Mouse (Mus musculus) 416B (cell line): ENCODE measurements around the gene Dcst1.
A peak's percentile ranks its signal among the peaks of the same experiment; 100 is the strongest.

Experiments
- DNase-seq: peaks from one replicate; pipeline ENCODE4 v3.0.0; 2011; ENCODE audit warnings: low read depth

Gene Dcst1

DNA sequence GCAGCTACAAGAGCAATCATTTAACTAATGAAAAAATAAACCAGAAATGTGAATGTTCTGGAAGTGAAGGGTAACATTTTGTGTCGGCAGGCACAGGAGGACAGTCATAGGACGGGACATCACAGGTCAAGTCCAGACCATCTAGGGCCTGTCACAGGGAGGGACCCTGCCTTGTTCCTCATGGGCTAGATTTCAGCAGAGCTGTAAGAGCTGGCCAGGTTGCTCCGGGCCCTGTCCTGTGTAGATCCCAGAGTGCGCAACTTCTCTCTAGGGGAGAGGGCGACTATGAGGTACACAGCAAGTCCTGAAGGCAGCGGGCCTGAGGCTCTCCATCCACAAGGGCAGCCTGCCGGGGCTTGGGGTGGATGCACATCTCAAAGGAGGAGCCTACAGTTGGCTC is 3.4 kb downstream of the Dcst1 start, which contains the start of gene Dcst2:
Gene Dcst2, plus strand, starts transcription at position 301 of the 400 bp plus-strand sequence.
- no peak for DNase-seq

DNA sequence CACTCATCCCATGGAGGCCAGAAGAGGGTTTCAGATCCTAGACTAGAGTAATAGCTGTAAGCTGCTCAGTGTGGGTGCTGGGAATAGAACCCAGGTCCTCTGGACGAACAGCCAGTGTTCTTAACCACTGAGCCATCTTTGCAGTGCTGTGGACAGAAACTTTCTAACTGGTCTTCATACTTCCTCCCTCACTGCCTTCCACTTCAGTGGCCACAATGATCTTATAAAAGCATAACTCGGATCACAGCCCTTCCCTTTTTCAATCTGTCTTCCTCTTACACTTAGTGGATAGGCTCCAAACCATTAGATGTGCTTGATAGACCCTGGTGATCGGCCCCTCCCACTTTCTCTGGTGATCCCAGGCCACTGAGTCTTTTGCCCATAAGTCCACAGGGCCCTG is 4.8 kb downstream of the Dcst1 start:
- DNase-seq: peak; percentile 39

DNA sequence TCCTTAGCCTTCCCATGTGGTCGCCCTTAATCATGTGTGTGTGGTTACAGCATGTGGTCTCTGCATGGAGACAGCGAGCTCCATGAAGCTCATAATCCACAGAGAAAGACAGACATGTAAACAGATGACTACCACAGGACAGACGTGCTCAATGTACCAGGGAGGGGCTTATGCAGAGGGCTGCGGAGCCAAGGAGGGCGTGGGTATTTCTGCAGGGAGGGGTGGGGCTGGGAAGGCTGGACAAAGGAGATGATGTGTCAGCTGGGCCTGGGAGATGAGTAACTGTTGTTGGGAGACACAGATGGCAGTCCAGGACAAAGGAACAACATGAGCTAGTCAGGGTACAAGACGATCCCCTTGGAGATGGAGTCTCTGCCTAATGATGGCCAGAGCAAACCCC is 5.4 kb downstream of the Dcst1 start:
- no peak for DNase-seq

- DNase-seq: no peak
Measured at GRCm38 (mm10) chr3:89356029-89356428, 9.0 kb downstream of the Dcst1 start.

- no peak for DNase-seq
Measured at GRCm38 (mm10) chr3:89355512-89355902, 9.5 kb downstream of the Dcst1 start.

- DNase-seq: peak; percentile 85
Measured at GRCm38 (mm10) chr3:89354816-89355511, 10.1 kb downstream of the Dcst1 start.

DNA sequence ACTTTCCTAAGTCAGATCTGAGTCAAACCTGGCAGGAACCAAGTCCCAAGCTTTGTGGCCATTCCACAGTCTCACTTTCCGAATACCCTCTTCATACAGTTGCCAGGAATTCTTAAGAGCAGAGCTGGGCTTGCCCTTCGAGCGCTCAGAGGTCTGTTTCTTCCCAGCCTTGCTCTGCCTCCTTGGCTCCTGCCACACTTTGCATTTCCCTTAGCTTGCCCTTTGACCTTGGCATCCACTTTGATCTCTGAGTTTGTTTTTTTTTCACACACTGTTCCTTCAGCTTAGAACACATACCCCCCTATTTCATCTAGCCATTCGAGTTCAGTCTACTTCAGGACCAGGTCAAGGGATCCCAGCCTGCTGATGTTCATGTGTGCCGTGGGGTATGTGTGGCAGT is 13.8 kb downstream of the Dcst1 start:
- no peak for DNase-seq

GRCm38 (mm10) chr3:89349869-89350501 is 15.1 kb downstream of the Dcst1 start, which contains the start of gene Adam15:
TSS of gene Adam15 (minus strand) at chr3:89349996.
- peak; percentile 84 for DNase-seq

DNA sequence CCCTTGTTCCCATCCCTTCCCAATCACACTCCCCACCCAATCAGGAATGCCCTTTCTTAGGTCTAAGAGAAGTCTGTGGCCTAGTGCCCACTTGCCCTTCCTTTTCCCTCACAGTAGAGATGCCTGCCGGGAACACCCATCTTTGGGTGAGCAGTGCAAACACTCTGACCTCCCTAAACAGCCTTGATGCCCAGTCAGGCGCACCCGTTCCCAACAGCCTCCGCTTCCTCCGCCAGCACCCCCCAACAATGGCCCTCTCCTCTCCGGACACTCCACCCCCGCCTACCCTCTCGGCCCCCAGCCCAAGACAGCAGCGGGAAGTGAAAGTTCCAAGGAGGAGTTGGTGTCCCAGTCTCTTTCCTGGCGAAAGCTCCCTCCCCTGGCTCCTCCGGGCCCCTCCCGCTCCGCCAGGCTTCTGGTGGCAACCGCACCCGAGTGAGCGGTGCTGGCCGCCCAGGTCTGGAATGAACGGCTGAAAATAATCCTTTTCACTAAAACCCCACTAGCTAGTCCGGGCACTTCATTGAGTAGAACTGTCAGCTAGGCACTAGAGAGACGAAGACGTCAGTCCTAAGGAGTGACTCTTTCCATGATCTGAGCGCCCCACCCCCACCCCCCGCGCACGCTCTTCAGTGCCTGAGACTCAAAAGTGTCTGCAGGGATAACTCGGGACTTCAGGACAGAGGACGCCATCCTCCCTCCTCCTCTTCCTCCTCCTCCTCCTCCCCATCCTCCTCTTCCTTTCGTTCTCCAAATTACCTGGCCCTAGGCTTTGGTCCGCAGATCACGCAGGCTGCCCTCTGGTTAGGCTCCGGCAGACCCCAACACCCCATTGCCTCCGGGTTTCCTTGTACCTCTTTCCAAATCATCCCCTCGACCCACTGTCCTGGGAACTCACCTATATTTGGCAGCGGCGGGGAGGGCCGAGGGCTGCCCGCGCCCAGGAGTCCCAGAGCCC is 15.9 kb downstream of the Dcst1 start:
- peak; percentile 62 for DNase-seq

DNA sequence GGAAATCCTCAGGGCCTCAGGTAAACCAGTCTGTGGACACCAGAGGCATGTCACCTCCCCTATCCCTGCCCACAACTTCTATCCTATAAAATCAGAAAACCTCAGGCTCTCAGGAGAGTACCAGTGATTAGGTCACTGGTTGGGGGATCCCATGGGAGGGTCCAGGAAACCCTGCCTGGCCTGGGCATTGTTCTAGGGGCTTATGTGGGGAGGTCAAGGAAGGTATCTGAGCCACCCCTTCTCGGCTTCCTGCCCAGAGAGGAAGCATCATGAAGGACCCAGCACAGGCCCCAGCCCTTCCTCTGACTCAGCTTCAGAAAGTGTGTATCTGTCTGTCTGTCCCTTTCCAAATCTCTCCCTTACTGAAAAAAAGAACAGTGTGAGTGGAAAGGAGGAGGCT is 17.1 kb downstream of the Dcst1 start:
- DNase-seq: peak; percentile 42

GRCm38 (mm10) chr3:89346815-89347540 is 18.1 kb downstream of the Dcst1 start:
- peak; percentile 70 for DNase-seq

GRCm38 (mm10) chr3:89343279-89343678 is 21.8 kb downstream of the Dcst1 start:
- no peak for DNase-seq

GRCm38 (mm10) chr3:89341794-89342193 is 23.3 kb downstream of the Dcst1 start:
- no peak for DNase-seq

DNA sequence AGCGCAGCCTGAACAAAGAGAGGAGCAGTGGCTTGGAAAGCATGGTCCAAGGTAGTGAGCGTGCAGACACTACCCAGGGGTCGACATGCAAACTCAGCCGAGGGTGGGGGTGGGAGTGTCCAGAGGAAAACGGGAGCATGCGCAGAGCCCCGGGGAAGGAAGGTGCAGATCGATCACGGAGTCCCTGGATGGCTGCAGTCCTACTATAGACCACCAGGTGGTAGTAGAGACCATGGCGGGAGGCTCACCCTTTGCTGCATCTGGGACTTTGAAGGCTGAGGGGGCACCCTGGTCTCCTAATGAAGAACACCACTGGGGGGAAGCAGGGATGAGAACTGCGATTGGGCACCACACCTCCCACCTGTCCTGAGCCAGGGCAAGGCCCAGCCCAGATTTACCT is 24.6 kb downstream of the Dcst1 start:
- peak; percentile 63 for DNase-seq

DNA sequence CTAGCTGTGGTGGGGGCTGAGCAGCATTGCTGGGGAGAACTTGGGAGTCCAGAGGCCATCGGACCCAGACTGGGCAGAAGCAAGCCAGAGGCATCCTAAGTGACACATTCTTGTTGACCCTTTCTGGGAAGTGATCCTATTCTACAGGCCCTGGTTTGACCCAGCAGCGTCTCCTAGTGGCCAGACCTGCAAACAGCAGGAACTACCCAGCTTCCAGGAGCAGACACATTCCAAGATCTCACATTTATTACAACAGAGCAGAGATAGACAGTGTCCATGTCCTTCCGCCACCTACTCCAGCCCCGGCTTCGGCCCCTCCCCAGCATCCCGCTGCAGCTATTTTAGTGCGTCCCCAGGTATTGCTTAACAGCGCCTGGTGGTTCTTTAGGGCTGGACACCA is 25.6 kb downstream of the Dcst1 start:
- peak; percentile 80 for DNase-seq

DNA sequence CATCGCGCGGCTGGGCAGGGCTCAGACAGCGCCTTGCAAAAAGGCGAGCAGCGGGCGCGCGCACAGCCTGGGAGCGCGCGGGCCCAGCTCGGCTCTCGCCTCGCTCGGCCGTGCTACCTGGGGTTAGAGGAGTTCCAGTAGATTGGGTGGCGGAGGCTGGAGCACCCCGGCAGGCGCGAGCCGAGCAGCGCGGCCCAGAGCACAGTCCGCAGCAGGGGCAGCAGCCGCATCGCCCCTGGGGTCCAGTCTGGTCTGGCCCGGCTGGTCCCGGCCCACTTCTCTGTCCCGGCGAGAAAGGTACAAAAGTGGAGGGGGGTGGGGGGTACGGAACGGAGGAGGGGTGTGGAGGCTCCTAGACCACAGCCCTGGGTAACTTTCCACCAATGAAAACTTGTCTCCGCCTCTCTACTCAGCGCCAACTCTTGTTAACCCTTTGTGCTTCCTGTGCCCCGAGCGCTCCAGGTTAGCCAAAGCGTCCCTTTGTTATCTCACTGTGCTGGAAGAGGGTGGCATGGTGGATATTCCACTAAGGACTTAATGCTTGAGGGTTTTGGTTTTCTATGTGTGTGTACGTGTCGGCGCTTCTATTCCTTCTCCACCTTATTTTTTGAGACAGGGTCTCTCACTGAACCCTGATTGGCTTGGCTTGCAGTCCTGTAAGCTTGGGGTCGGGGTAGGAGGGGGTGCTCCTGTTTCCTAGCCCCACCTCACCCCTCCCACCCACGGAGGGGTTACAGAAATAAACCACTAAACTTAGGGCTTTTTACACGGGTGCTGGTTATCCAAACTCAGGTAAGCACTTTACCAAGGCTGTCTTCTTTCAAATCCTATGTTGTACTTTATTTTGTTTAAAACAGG is 27.1 kb downstream of the Dcst1 start, which contains the start of gene Efna4:
Gene Efna4, minus strand, starts transcription at position 308 of the 858 bp plus-strand sequence.
- DNase-seq: peak; percentile 76

GRCm38 (mm10) chr3:89337062-89337720 is 27.9 kb downstream of the Dcst1 start:
- no peak for DNase-seq

DNA sequence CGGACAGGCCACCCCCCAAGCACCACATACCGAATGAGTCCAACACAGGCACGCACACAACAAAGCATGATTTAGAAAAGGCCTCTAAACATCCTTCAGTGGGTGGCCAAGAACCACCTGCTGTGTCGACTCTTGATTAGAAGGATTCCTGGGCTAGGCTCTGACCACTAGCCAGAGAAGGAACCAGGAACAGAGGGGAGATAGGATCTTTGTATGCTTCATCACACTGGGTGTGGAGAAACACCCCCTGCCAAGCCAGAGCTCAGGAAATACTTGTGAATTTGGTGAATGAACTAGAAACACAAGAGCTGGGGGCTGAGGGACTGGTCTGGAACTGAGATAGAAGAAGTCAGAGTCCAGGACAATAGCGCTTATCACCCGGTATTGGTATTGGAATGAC is 28.5 kb downstream of the Dcst1 start:
- DNase-seq: no peak

DNA sequence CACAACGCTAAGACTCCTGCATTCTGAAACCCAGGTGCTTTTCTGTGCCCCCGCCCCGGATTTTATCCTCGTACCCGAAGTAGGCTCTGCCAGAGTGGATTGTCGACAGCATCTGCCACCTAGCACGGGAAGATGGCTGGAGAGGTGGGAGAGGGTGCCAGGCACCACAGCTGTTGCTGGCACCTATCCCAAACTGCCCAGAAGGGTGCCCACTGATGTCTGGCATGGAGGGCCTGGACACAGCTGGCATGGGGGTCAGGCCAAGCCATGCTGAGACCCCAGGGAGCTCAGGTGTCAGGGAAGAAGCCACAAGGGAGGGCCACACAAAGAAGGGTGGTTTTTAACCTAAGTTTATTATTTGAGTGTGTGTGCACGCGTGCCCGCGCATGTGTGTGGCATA is 32.0 kb downstream of the Dcst1 start:
- no peak for DNase-seq

GRCm38 (mm10) chr3:89332476-89332875 is 32.6 kb downstream of the Dcst1 start:
- no peak for DNase-seq
